ENCODE assay signal across 9 mouse cellular contexts in genomic region chr2:156474891-156475284, GRCm38 (mm10). TPM values are rescaled to one million over a fixed set of nuclear protein-coding genes. Genes with fewer than 3 reads are reported as not detected.
A peak's percentile ranks its signal among the peaks of the same experiment; 100 is the strongest.
DNase-seq lines count a peak whose midpoint lies in the region; ATAC-seq and TF ChIP-seq lines count a peak whose summit lies in the region.
"Had no signal": no experiment of that assay in that cellular context is flagged by ENCODE, and none has a peak within 500 bp of the region (broad histone marks: within the 10 kb centered on the region; RNA-seq: fewer than 3 reads in every experiment).

No protein-coding gene starts in this region.

- intact Hi-C loops in heart, adult 2 months (cut with DNase I), result no loop called here

- peak overlapping the region; percentile 56 for H3K27ac ChIP-seq in heart, adult 2 months
- peak overlapping the region; percentile 92 for H3K27ac ChIP-seq in cortical plate, adult 2 months (ENCODE audit: insufficient read depth, low read length)
- peak overlapping the region; percentile 85 for H3K27ac ChIP-seq in hindbrain, embryonic 16.5 days (ENCODE audit: low read depth, low read length)
- H3K27ac ChIP-seq in liver, embryonic 16.5 days (ENCODE audit: low read length), result peak overlapping the region; percentile 58
- peak overlapping the region; percentile 96 for H3K27ac ChIP-seq in olfactory bulb, adult 2 months (ENCODE audit: insufficient read depth, low read depth, low read length)

- DNase-seq in heart, adult 2 months, result peak in 1 of 2 experiments; percentile 36
- DNase-seq in heart, adult 8-10 months (ENCODE audit: low spot score), result no peak
- no peak for DNase-seq in layer of hippocampus, adult 9-10 months (ENCODE audit: low spot score)
- no peak for DNase-seq in embryo, embryonic 10 days (ENCODE audit: low spot score)

- H3K9ac ChIP-seq in heart, adult 2 months (ENCODE audit: low read depth, low read length), result peak overlapping the region; percentile 88
- peak overlapping the region; percentile 91 for H3K9ac ChIP-seq in hindbrain, embryonic 16.5 days (ENCODE audit: low read depth, low read length)
- H3K9ac ChIP-seq in liver, embryonic 16.5 days (ENCODE audit: low read depth, low read length), result peak overlapping the region; percentile 66

- H3K4me2 ChIP-seq in hindbrain, embryonic 16.5 days (ENCODE audit: low read length), result peak overlapping the region; percentile 95
- H3K4me2 ChIP-seq in liver, embryonic 16.5 days (ENCODE audit: low read depth, low read length), result peak overlapping the region; percentile 85

- TF ChIP-seq POLR2A in heart, adult 2 months (IDR thresholded peaks at IDR 0.05; ENCODE audit: insufficient read depth, low read depth, low read length), result no peak
- TF ChIP-seq POLR2A in cortical plate, adult 2 months (IDR thresholded peaks at IDR 0.05; ENCODE audit: extremely low read depth, insufficient read depth, low read length), result no peak
- no peak for TF ChIP-seq POLR2A in olfactory bulb, adult 2 months (IDR thresholded peaks at IDR 0.05; ENCODE audit: insufficient read depth, low read depth, low read length)

- no peaks in the 10 kb centered on the region for H3K36me3 ChIP-seq in heart, adult 2 months (ENCODE audit: control insufficient read depth, insufficient read depth, low read length)
- H3K36me3 ChIP-seq in hindbrain, embryonic 16.5 days (ENCODE audit: control insufficient read depth, insufficient read depth, low read length), result no peaks in the 10 kb centered on the region
- H3K36me3 ChIP-seq in liver, embryonic 16.5 days (ENCODE audit: control insufficient read depth, insufficient read depth), result no peaks in the 10 kb centered on the region
- H3K36me3 ChIP-seq: G1E had no signal

- no peak for TF ChIP-seq CTCF in heart, adult 2 months (IDR thresholded peaks at IDR 0.05)
- no peak for TF ChIP-seq CTCF in cortical plate, adult 2 months (IDR thresholded peaks at IDR 0.05; ENCODE audit: extremely low read depth, insufficient read depth, low read length)
- no peak for TF ChIP-seq CTCF in olfactory bulb, adult 2 months (IDR thresholded peaks at IDR 0.05; ENCODE audit: insufficient read depth, low read depth, low read length)

- TF ChIP-seq EP300 in heart, adult 2 months (IDR thresholded peaks at IDR 0.05; ENCODE audit: insufficient read depth, low read depth, low read length), result no peak

- ATAC-seq in hindbrain, embryonic 16.5 days, result peak; percentile 38; the same call in 1 of the 2 replicates
- peak; percentile 70 for ATAC-seq in liver, embryonic 16.5 days (ENCODE audit: low read depth)

- no peaks in the 10 kb centered on the region for H3K79me2 ChIP-seq in heart, adult 2 months (replicated peaks; ENCODE audit: control insufficient read depth, insufficient read depth, low read length)

- peak overlapping the region; percentile 64 for H3K4me3 ChIP-seq in heart, adult 2 months
- H3K4me3 ChIP-seq in cortical plate, adult 2 months (ENCODE audit: insufficient read depth, low read length), result peak overlapping the region; percentile 75
- H3K4me3 ChIP-seq in hindbrain, embryonic 16.5 days (ENCODE audit: low read length), result peak overlapping the region; percentile 77
- H3K4me3 ChIP-seq in liver, embryonic 16.5 days (ENCODE audit: low read depth, low read length), result peak overlapping the region; percentile 65
- peak overlapping the region; percentile 89 for H3K4me3 ChIP-seq in olfactory bulb, adult 2 months (ENCODE audit: insufficient read depth, low read depth, low read length)

- 14% methylated on average over 12 of the region's 12 CpGs for WGBS in heart, adult 2 months
- 30% methylated on average over 12 of the region's 12 CpGs for WGBS in hindbrain, embryonic 16.5 days
- 27% methylated on average over 12 of the region's 12 CpGs for WGBS in liver, embryonic 16.5 days (ENCODE audit: insufficient replicate concordance)
- 26% methylated on average over 12 of the region's 12 CpGs for WGBS in olfactory bulb, adult 2 months

- no peaks in the 10 kb centered on the region for H3K9me3 ChIP-seq in hindbrain, embryonic 16.5 days (ENCODE audit: control insufficient read depth, low read length)
- no peaks in the 10 kb centered on the region for H3K9me3 ChIP-seq in liver, embryonic 16.5 days (replicated peaks; ENCODE audit: control insufficient read depth, low read length)
- H3K9me3 ChIP-seq: G1E had no signal

- peaks cover 4% of the 10 kb centered on the region for H3K4me1 ChIP-seq in heart, adult 2 months (ENCODE audit: control insufficient read depth, insufficient read depth, low read length)
- H3K4me1 ChIP-seq in cortical plate, adult 2 months (ENCODE audit: control insufficient read depth, insufficient read depth, low read length), result peaks cover 3% of the 10 kb centered on the region
- peaks cover 30% of the 10 kb centered on the region for H3K4me1 ChIP-seq in hindbrain, embryonic 16.5 days (ENCODE audit: control insufficient read depth, insufficient read depth, low read depth, low read length)
- H3K4me1 ChIP-seq in liver, embryonic 16.5 days (ENCODE audit: control insufficient read depth, low read depth, low read length), result peaks cover 28% of the 10 kb centered on the region
- H3K4me1 ChIP-seq in olfactory bulb, adult 2 months (ENCODE audit: control insufficient read depth, insufficient read depth, low read length), result peaks cover 38% of the 10 kb centered on the region

- no peaks in the 10 kb centered on the region for H3K27me3 ChIP-seq in heart, adult 2 months (ENCODE audit: control insufficient read depth, insufficient read depth, low read length)
- H3K27me3 ChIP-seq in hindbrain, embryonic 16.5 days (replicated peaks; ENCODE audit: control insufficient read depth, insufficient read depth, low read length), result no peaks in the 10 kb centered on the region
- peaks cover 39% of the 10 kb centered on the region for H3K27me3 ChIP-seq in liver, embryonic 16.5 days (ENCODE audit: control insufficient read depth, insufficient read depth, low read depth, low read length)

RNA-seq across cellular contexts. Expression of gene Epb41l1, which starts 54.2 kb away (rescaled TPM):
- total RNA-seq in heart, adult 2 months (2021), result 1 to 10 TPM; 7.3 to 8.2 TPM
- 7.6 and 7.8 TPM in 2 replicates for polyA plus RNA-seq in heart, adult 2 months (2012; rRNA removed)
- 1 to 10 TPM; 6.5 to 9.4 (median 7.6) TPM for total RNA-seq in heart, adult 8-10 months (2022)
- polyA plus RNA-seq in cortical plate, adult 2 months (2012; rRNA removed), result 226 and 245 TPM in 2 replicates
- 15.7 and 17.0 TPM in 2 replicates for polyA plus RNA-seq in hindbrain, embryonic 16.5 days (2015; fragmentation: Nextera tagmentation; extraction: Ambion mirVana)
- polyA plus RNA-seq in liver, embryonic 16.5 days (2015; fragmentation: Nextera tagmentation; extraction: Ambion mirVana), result 0.49 and 0.67 TPM in 2 replicates
- 51.4 and 207 TPM in 2 replicates for polyA plus RNA-seq in olfactory bulb, adult 2 months (2012; ENCODE audit: insufficient read depth, insufficient read length, low replicate concordance, missing spikeins)
